Mouse (Mus musculus): ENCODE measurements at regions not wholly inside any gene's neighbourhood (a gene's known extent, or its start where the extent isn't known, plus 50 kb on each side); places are given as distances from the start of the nearest gene placed in this dataset.

DNA sequence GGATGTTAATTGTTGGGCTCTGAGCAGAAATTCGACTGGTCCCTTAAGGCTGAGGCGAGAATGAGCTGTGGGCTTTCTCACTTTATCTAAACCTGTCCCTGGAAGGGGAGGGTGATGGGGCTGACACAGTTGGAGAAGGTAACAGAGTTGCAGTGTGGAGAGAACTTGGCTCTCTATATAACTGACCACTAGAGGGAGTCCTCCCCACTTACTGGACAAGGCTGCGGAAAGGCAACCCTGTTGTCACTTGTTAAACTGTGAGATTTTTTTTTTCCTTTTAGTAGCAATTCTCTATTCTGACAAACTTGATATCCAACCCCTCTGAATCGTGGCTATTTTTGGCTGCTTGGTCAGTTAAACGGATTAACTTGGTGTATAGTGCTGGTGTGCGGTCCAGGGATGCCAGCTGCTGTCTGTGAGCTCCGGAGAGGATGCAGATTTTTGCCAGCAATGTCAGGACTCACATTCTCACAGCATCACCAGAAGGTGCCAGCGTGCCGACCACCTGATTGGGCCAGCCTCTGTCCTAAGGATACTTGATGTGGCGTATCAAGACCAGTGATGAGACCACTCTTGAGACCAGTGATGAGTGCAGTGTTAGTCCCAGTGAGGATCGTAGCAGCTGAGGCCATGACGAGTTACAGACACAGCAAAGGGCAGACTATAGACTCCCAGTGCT, 85.8 kb upstream of the Fam174b start:
- 43% methylated on average over 12 of the region's 12 CpGs for WGBS
- H3K27ac ChIP-seq = no peak overlapping the region
- no peak overlapping the region for H3K4me3 ChIP-seq
- peaks cover 5% of the 10 kb centered on the region; the same call in 1 of the 2 replicates for H3K9me3 ChIP-seq
- no peaks in the 10 kb centered on the region for H3K36me3 ChIP-seq (replicated peaks)
- DNase-seq (ENCODE audit: extremely low spot score, low spot score) = no peak
- peaks cover 7% of the 10 kb centered on the region; the same call in 1 of the 2 replicates for H3K27me3 ChIP-seq (ENCODE audit: poor library complexity, severe bottlenecking)
- no peaks in the 10 kb centered on the region for H3K4me1 ChIP-seq

GRCm38 (mm10) chr7:73650909-73651308, 89.2 kb upstream of the Fam174b start:
- 91% methylated on average over 6 of the region's 6 CpGs for WGBS
- H3K9me3 ChIP-seq = peaks cover 5% of the 10 kb centered on the region; the same call in 1 of the 2 replicates
- no peak overlapping the region for H3K4me3 ChIP-seq
- no peaks in the 10 kb centered on the region for H3K36me3 ChIP-seq (replicated peaks)
- peaks cover 7% of the 10 kb centered on the region for H3K4me1 ChIP-seq
- H3K27ac ChIP-seq = no peak overlapping the region
- no peak for DNase-seq (ENCODE audit: extremely low spot score, low spot score)
- H3K27me3 ChIP-seq (ENCODE audit: poor library complexity, severe bottlenecking) = peaks cover 7% of the 10 kb centered on the region; the same call in 1 of the 2 replicates

- 38% methylated on average over 4 of the region's 4 CpGs for WGBS
- H3K27me3 ChIP-seq (ENCODE audit: poor library complexity, severe bottlenecking) = no peaks in the 10 kb centered on the region
- no peak overlapping the region for H3K4me3 ChIP-seq
- peaks cover 5% of the 10 kb centered on the region; the same call in 1 of the 2 replicates for H3K9me3 ChIP-seq
- no peak overlapping the region for H3K27ac ChIP-seq
- H3K4me1 ChIP-seq = peaks cover 27% of the 10 kb centered on the region
- DNase-seq (ENCODE audit: extremely low spot score, low spot score) = peak; percentile 65
- H3K36me3 ChIP-seq (replicated peaks) = no peaks in the 10 kb centered on the region
These were observed 92.1 kb upstream of the Fam174b start for GRCm38 (mm10) chr7:73648010-73648409.

DNA sequence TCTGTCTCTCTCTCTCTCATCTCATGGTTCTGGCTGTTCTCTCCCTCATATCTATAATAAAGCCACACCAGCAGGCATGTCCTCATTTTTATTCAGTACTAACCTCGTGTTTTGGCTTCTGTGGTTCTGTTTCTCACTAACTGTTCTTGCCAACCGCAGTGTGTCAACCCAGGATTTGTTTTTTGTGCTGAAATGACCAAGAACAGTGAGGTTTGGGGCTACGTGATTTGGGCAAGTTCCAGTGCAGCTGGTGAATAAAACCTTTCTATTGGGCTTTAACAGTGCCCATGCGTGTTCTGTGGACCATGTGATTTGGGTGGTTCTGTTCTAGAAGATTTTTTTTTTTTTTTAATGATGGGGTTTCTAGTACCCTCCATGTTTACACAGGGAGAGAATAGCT, 93.0 kb upstream of the Fam174b start:
- DNase-seq (ENCODE audit: extremely low spot score, low spot score) = no peak
- Histone ChIP-seq H3K27ac (no peak overlapping the region), H3K27me3 (ENCODE audit: poor library complexity, severe bottlenecking) (no peaks in the 10 kb centered on the region), H3K9me3 (peaks cover 5% of the 10 kb centered on the region; the same call in 1 of the 2 replicates), H3K36me3 (replicated peaks) (no peaks in the 10 kb centered on the region), H3K4me3 (no peak overlapping the region), H3K4me1 (peaks cover 28% of the 10 kb centered on the region)
- 83% methylated on average over 4 of the region's 4 CpGs for WGBS

- peaks cover 28% of the 10 kb centered on the region for H3K4me1 ChIP-seq
- 68% methylated on average over 5 of the region's 5 CpGs for WGBS
- no peak overlapping the region for H3K27ac ChIP-seq
- DNase-seq (ENCODE audit: extremely low spot score, low spot score) = no peak
- H3K36me3 ChIP-seq (replicated peaks) = no peaks in the 10 kb centered on the region
- no peaks in the 10 kb centered on the region for H3K27me3 ChIP-seq (ENCODE audit: poor library complexity, severe bottlenecking)
- peaks cover 5% of the 10 kb centered on the region; the same call in 1 of the 2 replicates for H3K9me3 ChIP-seq
- H3K4me3 ChIP-seq = no peak overlapping the region
These were observed 93.4 kb upstream of the Fam174b start for GRCm38 (mm10) chr7:73646711-73647110.

DNA sequence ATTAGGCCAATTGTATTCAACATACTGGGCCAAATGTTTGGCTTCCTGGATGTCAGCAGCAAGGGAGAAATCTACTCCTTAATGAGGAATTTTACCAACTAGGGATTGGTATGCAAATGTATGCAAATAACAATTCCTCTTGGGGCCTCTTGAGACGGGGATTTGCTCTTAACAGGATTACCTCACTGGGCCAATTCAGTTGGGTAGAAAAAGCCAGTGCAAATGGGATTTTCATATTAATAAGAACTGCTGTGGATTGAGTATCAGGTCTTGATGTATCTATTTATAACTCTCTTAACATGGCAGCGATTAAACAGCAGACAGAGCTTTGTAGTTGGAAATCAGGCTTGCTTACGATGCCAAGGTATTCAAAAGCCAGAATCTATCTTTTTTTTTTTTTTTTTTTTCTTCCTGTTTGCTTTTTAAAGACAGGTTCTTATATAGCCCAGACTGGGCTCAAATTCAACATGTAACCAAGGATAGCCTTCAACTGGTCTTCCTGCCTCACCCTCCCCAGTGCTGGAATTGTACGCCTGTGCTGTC, 95.7 kb upstream of the Fam174b start:
- Histone ChIP-seq H3K4me1 (peaks cover 41% of the 10 kb centered on the region), H3K4me3 (no peak overlapping the region), H3K9me3 (no peaks in the 10 kb centered on the region), H3K27ac (peak overlapping the region; percentile 22; the same call in 1 of the 2 replicates), H3K27me3 (ENCODE audit: poor library complexity, severe bottlenecking) (0 out of 2 replicates have a peak, but pooled peaks cover 4% of the 10 kb centered on the region), H3K36me3 (replicated peaks) (no peaks in the 10 kb centered on the region)
- no peak for DNase-seq (ENCODE audit: extremely low spot score, low spot score)
- 54% methylated on average over 4 of the region's 4 CpGs for WGBS

- Histone ChIP-seq H3K4me3 (no peak overlapping the region), H3K36me3 (replicated peaks) (no peaks in the 10 kb centered on the region), H3K27ac (peak overlapping the region; percentile 68; the same call in 1 of the 2 replicates), H3K4me1 (peaks cover 42% of the 10 kb centered on the region), H3K9me3 (no peaks in the 10 kb centered on the region), H3K27me3 (ENCODE audit: poor library complexity, severe bottlenecking) (0 out of 2 replicates have a peak, but pooled peaks cover 4% of the 10 kb centered on the region)
- 56% methylated on average over 10 of the region's 10 CpGs for WGBS
- no peak for DNase-seq (ENCODE audit: extremely low spot score, low spot score)
These were observed 96.1 kb upstream of the Fam174b start for GRCm38 (mm10) chr7:73643993-73644335.

DNA sequence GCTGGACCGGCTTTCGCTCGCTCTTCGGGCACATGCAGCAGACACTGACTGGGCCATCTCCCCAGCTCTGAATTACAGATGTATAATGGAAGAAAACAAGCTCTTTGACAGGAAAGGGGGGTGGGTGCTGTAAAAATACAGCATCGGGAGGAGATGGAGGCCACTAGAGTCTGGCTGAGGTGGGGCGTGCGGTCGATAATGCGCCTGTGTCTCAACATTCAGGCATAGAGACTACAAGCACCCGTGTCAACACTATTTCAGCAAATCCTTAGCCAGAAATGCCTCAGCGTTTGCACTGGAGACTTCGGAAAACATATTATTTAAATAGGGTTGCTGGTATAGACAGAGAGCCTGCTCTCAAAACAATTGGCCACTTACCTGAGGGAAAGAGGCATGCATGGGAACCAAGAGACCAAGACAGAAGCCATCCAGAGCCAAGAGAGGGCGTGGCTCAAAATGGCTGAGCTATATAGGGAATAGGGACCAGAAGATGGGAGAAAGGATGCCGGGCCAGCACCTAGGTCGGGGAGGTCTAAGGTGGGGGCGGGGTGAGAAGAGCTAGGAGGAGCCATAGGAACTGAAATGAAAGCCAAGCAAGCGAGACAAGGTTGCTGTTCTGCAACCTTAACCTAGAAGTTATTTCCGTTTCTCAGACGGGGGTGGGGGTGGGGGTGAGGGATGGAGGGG, 96.7 kb upstream of the Fam174b start:
- peak overlapping the region; percentile 68; the same call in 1 of the 2 replicates for H3K27ac ChIP-seq
- no peak for DNase-seq (ENCODE audit: extremely low spot score, low spot score)
- H3K9me3 ChIP-seq = no peaks in the 10 kb centered on the region
- whole genome bisulfite sequencing = 83% methylated on average over 19 of the region's 19 CpGs
- peaks cover 44% of the 10 kb centered on the region for H3K4me1 ChIP-seq
- no peak overlapping the region for H3K4me3 ChIP-seq
- 0 out of 2 replicates have a peak, but pooled peaks cover 4% of the 10 kb centered on the region for H3K27me3 ChIP-seq (ENCODE audit: poor library complexity, severe bottlenecking)
- no peaks in the 10 kb centered on the region for H3K36me3 ChIP-seq (replicated peaks)

- WGBS = 73% methylated on average over 2 of the region's 2 CpGs
- DNase-seq (ENCODE audit: extremely low spot score, low spot score) = no peak
- H3K27me3 ChIP-seq (ENCODE audit: poor library complexity, severe bottlenecking) = 0 out of 2 replicates have a peak, but pooled peaks cover 4% of the 10 kb centered on the region
These were observed 98.6 kb upstream of the Chd2 start for GRCm38 (mm10) chr7:73640194-73640593.

GRCm38 (mm10) chr7:73637810-73638125, 96.1 kb upstream of the Chd2 start:
- 50% methylated on average over 4 of the region's 4 CpGs for WGBS
- Histone ChIP-seq H3K4me1 (peaks cover 42% of the 10 kb centered on the region), H3K27me3 (ENCODE audit: poor library complexity, severe bottlenecking) (0 out of 2 replicates have a peak, but pooled peaks cover 4% of the 10 kb centered on the region), H3K36me3 (replicated peaks) (no peaks in the 10 kb centered on the region), H3K9me3 (no peaks in the 10 kb centered on the region; the same call in 1 of the 2 replicates), H3K27ac (peak overlapping the region; percentile 22; the same call in 1 of the 2 replicates), H3K4me3 (no peak overlapping the region)
- peak; percentile 62 for DNase-seq (ENCODE audit: extremely low spot score, low spot score)

More at GRCm38 (mm10) chr7:73640194-73640593, 98.6 kb upstream of the Chd2 start:
- Histone ChIP-seq H3K4me3 (no peak overlapping the region), H3K9me3 (no peaks in the 10 kb centered on the region), H3K27ac (peak overlapping the region; percentile 53; the same call in 1 of the 2 replicates), H3K36me3 (replicated peaks) (no peaks in the 10 kb centered on the region), H3K4me1 (peaks cover 63% of the 10 kb centered on the region)

DNA sequence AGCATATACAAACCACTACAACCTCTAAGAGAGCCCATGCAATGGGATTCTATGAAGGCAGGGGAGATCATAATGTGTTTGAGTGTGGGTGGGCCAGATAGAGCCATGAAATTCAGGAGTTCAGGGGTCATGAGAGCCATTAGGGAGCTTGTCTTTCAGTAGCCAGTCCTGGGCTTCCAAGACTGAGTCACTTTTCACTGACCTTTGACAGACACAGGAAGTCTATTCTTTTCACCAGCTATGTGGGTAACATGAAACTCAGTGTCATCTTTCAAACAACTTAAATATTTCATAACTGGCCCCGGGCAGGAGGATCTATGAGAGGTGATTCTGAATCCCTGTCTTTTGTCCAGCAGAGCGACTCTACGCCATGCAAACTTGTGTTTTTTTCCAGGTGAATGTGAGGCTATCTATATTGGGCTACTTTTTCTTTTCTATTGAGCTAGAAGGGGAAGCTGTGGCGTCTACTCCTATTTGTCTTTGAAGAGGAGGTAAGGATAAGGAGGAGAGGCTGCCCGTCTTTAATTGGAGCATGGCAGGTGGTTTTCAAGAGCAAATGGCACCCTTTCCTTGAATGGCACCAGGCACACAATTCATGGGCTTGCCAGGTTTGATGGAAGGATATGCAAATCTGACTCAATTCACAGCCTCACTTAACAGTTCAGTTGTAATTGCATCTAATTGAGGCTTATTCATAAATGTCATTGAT, 95.6 kb upstream of the Chd2 start:
- Histone ChIP-seq H3K4me3 (no peak overlapping the region), H3K36me3 (replicated peaks) (no peaks in the 10 kb centered on the region), H3K4me1 (peaks cover 42% of the 10 kb centered on the region), H3K9me3 (peaks cover 5% of the 10 kb centered on the region; the same call in 1 of the 2 replicates), H3K27me3 (ENCODE audit: poor library complexity, severe bottlenecking) (0 out of 2 replicates have a peak, but pooled peaks cover 4% of the 10 kb centered on the region), H3K27ac (peak overlapping the region; percentile 73)
- DNase-seq (ENCODE audit: extremely low spot score, low spot score) = no peak
- 65% methylated on average over 5 of the region's 5 CpGs for WGBS

DNA sequence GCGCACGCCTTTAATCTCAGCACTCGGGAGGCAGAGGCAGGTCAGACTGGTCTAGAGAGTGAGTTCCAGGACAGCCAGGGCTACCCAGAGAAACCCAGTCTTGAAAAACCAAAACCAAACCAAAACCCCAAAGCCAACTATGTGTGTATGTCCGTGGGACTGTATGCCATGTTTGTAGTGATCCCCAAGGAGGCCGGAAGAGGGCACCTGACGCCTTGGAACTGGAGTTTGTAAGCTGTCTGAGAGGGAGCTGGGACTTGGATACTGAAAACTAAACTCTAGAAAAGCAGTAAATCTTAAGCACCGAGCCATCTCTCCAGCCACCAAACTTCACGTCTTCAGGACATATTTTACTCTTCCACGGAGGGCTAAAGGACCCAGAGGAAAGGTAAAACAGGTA, 93.8 kb upstream of the Chd2 start:
- peaks cover 8% of the 10 kb centered on the region; the same call in 1 of the 2 replicates for H3K9me3 ChIP-seq
- DNase-seq (ENCODE audit: extremely low spot score, low spot score) = no peak
- no peak overlapping the region for H3K27ac ChIP-seq
- H3K36me3 ChIP-seq (replicated peaks) = no peaks in the 10 kb centered on the region
- H3K4me1 ChIP-seq = peaks cover 42% of the 10 kb centered on the region
- H3K4me3 ChIP-seq = no peak overlapping the region
- 0 out of 2 replicates have a peak, but pooled peaks cover 4% of the 10 kb centered on the region for H3K27me3 ChIP-seq (ENCODE audit: poor library complexity, severe bottlenecking)
- WGBS = 95% methylated on average over 9 of the region's 9 CpGs

Data from forebrain, embryonic 10.5 days (tissue).